Mouse (Mus musculus) limb, embryonic 14.5 days (tissue): Measurements from ENCODE around the gene Pigc. TPM values are rescaled to one million over a fixed set of nuclear protein-coding genes. Genes with fewer than 3 reads are reported as not detected.
A peak's percentile ranks its signal among the peaks of the same experiment; 100 is the strongest.

Experiments
- ATAC-seq: fragments of 200-750 bp; cut with Nextera tagmentation; 2 replicates; pipeline ENCODE4 v1.8.0; 2017; ENCODE audit warnings: low read depth, moderate number of reproducible peaks, moderate TSS enrichment; ENCODE audit not compliant: low FRiP score
- DNase-seq: peaks from one replicate; pipeline ENCODE4 v3.0.0-alpha.2; 2015; ENCODE audit warnings: low spot score
- H3K27ac ChIP-seq: fragments of 300-500 bp; sonication (generic); replicated peaks from 2 replicates; pipeline ENCODE4 v1.5.1; 2014; ENCODE audit warnings: low read depth, mild to moderate bottlenecking, low read length, moderate library complexity, mixed read lengths
- H3K27me3 ChIP-seq: fragments of 300-500 bp; sonication (generic); 2 replicates; pipeline ENCODE4 v1.6.1; 2014; ENCODE audit warnings: low read length, mixed read lengths; ENCODE audit not compliant: control insufficient read depth, insufficient read depth
- H3K36me3 ChIP-seq: fragments of 300-500 bp; sonication (generic); 2 replicates; pipeline ENCODE4 v1.6.1; 2014; ENCODE audit warnings: mild to moderate bottlenecking, low read length, moderate library complexity, mixed read lengths; ENCODE audit not compliant: control insufficient read depth, insufficient read depth
- H3K4me1 ChIP-seq: fragments of 300-500 bp; sonication (generic); 2 replicates; pipeline ENCODE4 v1.6.1; 2014; ENCODE audit warnings: antibody characterized with exemption, low read length, mixed read lengths; ENCODE audit not compliant: control insufficient read depth, insufficient read depth
- H3K4me2 ChIP-seq: fragments of 300-500 bp; sonication (generic); replicated peaks from 2 replicates; pipeline ENCODE4 v1.6.1; 2014; ENCODE audit warnings: low read depth, mild to moderate bottlenecking, low read length, moderate library complexity; ENCODE audit not compliant: severe bottlenecking
- H3K4me3 ChIP-seq: fragments of 300-500 bp; sonication (generic); replicated peaks from 2 replicates; pipeline ENCODE4 v1.5.1; 2014; ENCODE audit warnings: low read length
- H3K9ac ChIP-seq: fragments of 300-500 bp; sonication (generic); 2 replicates; pipeline ENCODE4 v1.6.1; 2014; ENCODE audit warnings: mild to moderate bottlenecking, low read depth, low read length, moderate library complexity; ENCODE audit not compliant: severe bottlenecking
- H3K9me3 ChIP-seq: fragments of 300-500 bp; sonication (generic); 2 replicates; pipeline ENCODE4 v1.6.1; 2016; ENCODE audit warnings: low read length; ENCODE audit not compliant: control insufficient read depth
- POLR2A ChIP-seq: fragments of 200-500 bp; IDR thresholded peaks from 2 replicates; pipeline ENCODE4 v1.8.0; 2012; ENCODE audit warnings: inconsistent platforms, mild to moderate bottlenecking, moderate library complexity, borderline replicate concordance; ENCODE audit not compliant: insufficient read depth, insufficient read length; ENCODE audit errors: extremely low read depth
- WGBS: fragments of 180-500 bp; shearing (Covaris S2); extraction: QIAGEN DNeasy Blood & Tissue Kit; methylation state at CpG from one replicate; pipeline ENCODE4 v1.1.7; 2014; 5-methylcytosine and 5-hydroxymethylcytosine counted together
- polyA plus RNA-seq, 2 experiments: library from polyadenylated mRNA; depleted of rRNA in 1 of 2; stranded (reverse) in 1 of 2; unstranded in 1 of 2; fragments of >200 nt; fragmentation: Nextera tagmentation in 1 of 2; extraction: Ambion mirVana in 1 of 2; gene quantifications; 2 replicates each; pipeline versions ENCODE4 v1.2.1 to v1.2.3; 2012 to 2014

Gene Pigc
- polyA plus RNA-seq, 2 experiments: 36.9 to 52.8 TPM

DNA sequence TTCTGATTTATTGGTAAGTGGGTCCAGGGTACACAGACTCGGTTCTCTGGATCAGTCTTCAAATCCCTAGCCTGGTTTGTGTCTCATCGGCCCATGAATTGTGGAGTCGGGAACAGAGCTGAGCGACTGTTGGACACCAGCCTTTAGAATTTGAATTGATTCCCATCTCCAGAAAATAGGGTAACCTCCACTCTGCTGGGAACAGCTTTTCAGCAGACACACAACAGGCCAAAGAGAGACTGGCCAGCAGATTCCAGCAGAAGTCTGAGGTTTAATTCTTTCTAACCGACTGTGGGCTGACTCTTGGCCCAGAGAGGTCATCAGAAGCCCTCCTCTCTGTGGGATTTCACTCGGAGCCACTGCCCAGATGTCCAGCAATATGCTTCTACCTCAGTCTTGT, 14.5 kb downstream of the Pigc start:
- Histone ChIP-seq H3K9ac (no peak overlapping the region), H3K27ac (peak overlapping the region; percentile 84), H3K4me3 (no peak overlapping the region), H3K4me2 (no peak overlapping the region), H3K27me3 (no peaks in the 10 kb centered on the region), H3K36me3 (no peaks in the 10 kb centered on the region), H3K4me1 (peaks cover 48% of the 10 kb centered on the region), H3K9me3 (no peaks in the 10 kb centered on the region)
- TF ChIP-seq POLR2A: no peak
- peak; percentile 20; the same call in 1 of the 2 replicates for ATAC-seq
- DNase-seq: peak; percentile 25
- WGBS: 32% methylated on average over 6 of the region's 6 CpGs

DNA sequence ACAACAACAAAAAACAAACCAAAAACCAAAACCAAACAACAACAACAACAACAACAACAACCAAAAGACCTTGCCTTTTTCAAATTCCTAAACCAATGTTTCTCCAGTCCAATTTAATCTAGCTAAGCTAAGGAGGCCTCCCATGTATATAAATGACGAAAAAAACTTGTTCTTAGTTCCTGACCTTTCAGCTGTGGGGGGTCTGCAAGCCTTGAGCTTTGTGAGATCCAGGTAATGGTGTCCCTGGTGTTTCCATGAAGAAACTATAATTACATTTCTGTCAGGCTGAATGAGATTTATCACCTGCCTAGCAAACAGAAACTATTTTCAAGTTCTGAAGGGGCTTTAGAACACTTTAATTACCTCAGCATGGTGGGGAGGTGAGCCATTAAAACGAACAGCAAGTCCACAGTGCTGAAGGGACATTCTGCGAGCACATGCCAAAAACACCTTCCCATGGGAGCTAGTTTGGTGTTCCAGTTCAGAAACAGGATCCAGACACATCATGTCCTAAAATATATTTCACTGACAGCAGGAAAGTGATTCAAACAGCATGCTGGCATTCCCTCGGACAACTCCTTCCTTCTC, 15.1 kb downstream of the Pigc start:
- no peak overlapping the region for H3K9ac ChIP-seq
- 6% methylated on average over 4 of the region's 4 CpGs for WGBS
- no peaks in the 10 kb centered on the region for H3K9me3 ChIP-seq
- no peaks in the 10 kb centered on the region for H3K27me3 ChIP-seq
- TF ChIP-seq POLR2A: no peak
- peaks cover 47% of the 10 kb centered on the region for H3K4me1 ChIP-seq
- H3K4me3 ChIP-seq: no peak overlapping the region
- peak; percentile 90 for DNase-seq
- H3K4me2 ChIP-seq: no peak overlapping the region
- peak overlapping the region; percentile 84 for H3K27ac ChIP-seq
- H3K36me3 ChIP-seq: no peaks in the 10 kb centered on the region
- peak; percentile 66 for ATAC-seq

GRCm38 (mm10) chr1:161990684-161991578, 21.9 kb downstream of the Pigc start:
- TF ChIP-seq POLR2A: no peak
- peaks cover 8% of the 10 kb centered on the region for H3K4me1 ChIP-seq
- H3K4me3 ChIP-seq: no peak overlapping the region
- no peaks in the 10 kb centered on the region for H3K27me3 ChIP-seq
- no peak overlapping the region for H3K4me2 ChIP-seq
- ATAC-seq (no peak), DNase-seq (no peak)
- H3K27ac ChIP-seq: peak overlapping the region; percentile 6; the same call in 1 of the 2 replicates
- no peaks in the 10 kb centered on the region for H3K9me3 ChIP-seq
- 30% methylated on average over 10 of the region's 10 CpGs for WGBS
- H3K36me3 ChIP-seq: no peaks in the 10 kb centered on the region
- H3K9ac ChIP-seq: no peak overlapping the region

DNA sequence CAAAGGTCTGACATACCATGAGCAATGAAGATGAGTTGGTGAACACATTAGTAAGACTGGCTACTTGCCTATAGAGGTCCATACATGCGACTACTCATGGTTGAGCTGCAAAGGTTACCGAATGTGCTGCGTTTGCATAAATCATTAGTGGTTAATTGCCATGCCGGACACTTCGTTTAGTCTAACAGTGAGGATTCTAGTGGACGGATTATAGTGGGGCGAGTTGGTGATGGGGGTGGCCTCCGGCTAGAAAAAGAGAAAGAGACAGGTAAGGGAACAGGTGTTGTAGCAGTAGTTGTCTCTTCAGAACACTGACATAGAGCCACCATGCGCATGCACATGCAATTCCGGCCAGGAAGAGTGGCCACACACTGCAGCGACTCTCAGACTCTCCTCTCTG, 22.9 kb downstream of the Pigc start:
- H3K27me3 ChIP-seq: no peaks in the 10 kb centered on the region
- H3K9me3 ChIP-seq: no peaks in the 10 kb centered on the region
- no peak overlapping the region for H3K27ac ChIP-seq
- no peak overlapping the region for H3K9ac ChIP-seq
- WGBS: 91% methylated on average over 11 of the region's 11 CpGs
- no peak for TF ChIP-seq POLR2A
- H3K4me3 ChIP-seq: no peak overlapping the region
- ATAC-seq (no peak), DNase-seq (no peak)
- no peak overlapping the region for H3K4me2 ChIP-seq
- no peaks in the 10 kb centered on the region for H3K36me3 ChIP-seq
- H3K4me1 ChIP-seq: peaks cover 8% of the 10 kb centered on the region

- ATAC-seq: no peak
- H3K27ac ChIP-seq: no peak overlapping the region
- no peak for DNase-seq
- H3K36me3 ChIP-seq: no peaks in the 10 kb centered on the region
- H3K9me3 ChIP-seq: no peaks in the 10 kb centered on the region
- H3K4me1 ChIP-seq: peaks cover 8% of the 10 kb centered on the region
- no peak overlapping the region for H3K4me2 ChIP-seq
- H3K9ac ChIP-seq: no peak overlapping the region
- no peak overlapping the region for H3K4me3 ChIP-seq
- H3K27me3 ChIP-seq: no peaks in the 10 kb centered on the region
- TF ChIP-seq POLR2A: no peak
- WGBS: 88% methylated on average over 7 of the region's 7 CpGs
These were observed 23.4 kb downstream of the Pigc start for GRCm38 (mm10) chr1:161992389-161992788.
